Mouse (Mus musculus): ENCODE measurements at regions not wholly inside any gene's neighbourhood (a gene's known extent, or its start where the extent isn't known, plus 50 kb on each side); places are given as distances from the start of the nearest gene placed in this dataset.

- TF ChIP-seq MYOG (IDR thresholded peaks at IDR 0.05; ENCODE audit: control insufficient read depth, extremely low read depth, insufficient read length): no peak
- TF ChIP-seq MAX (IDR thresholded peaks at IDR 0.05): no peak
- H3K4me3 ChIP-seq (ENCODE audit: insufficient read depth, poor library complexity, severe bottlenecking): no peak overlapping the region
- no peaks in the 10 kb centered on the region for H3K79me2 ChIP-seq (ENCODE audit: control insufficient read depth, insufficient read depth)
Measured at GRCm38 (mm10) chr10:92349043-92349442, 373.2 kb downstream of the Nedd1 start.

GRCm38 (mm10) chr10:92347960-92348675 lies 374.1 kb downstream of the Nedd1 start:
- Histone ChIP-seq H3K4me3 (ENCODE audit: insufficient read depth, poor library complexity, severe bottlenecking) (no peak overlapping the region), H3K36me3 (ENCODE audit: control insufficient read depth, insufficient read depth) (no peaks in the 10 kb centered on the region), H3ac (ENCODE audit: control insufficient read depth, insufficient read length, low read depth) (no peak overlapping the region), H3K79me3 (ENCODE audit: low read depth) (no peaks in the 10 kb centered on the region), H3K27me3 (ENCODE audit: control insufficient read depth, insufficient read depth, insufficient read length) (no peaks in the 10 kb centered on the region), H3K79me2 (ENCODE audit: control insufficient read depth, insufficient read depth) (no peaks in the 10 kb centered on the region)
- TF ChIP-seq FOSL1 (IDR thresholded peaks at IDR 0.05; ENCODE audit: insufficient read depth, low read length, poor library complexity, severe bottlenecking) (no peak), CTCF (IDR thresholded peaks at IDR 0.05; ENCODE audit: control insufficient read depth, insufficient read depth, insufficient read length) (no peak), USF1 (IDR thresholded peaks at IDR 0.05; ENCODE audit: low read depth) (no peak), MAX (IDR thresholded peaks at IDR 0.05) (no peak), MYOD1 (IDR thresholded peaks at IDR 0.05; ENCODE audit: control insufficient read depth, insufficient read length, low read depth) (no peak), MYOG (IDR thresholded peaks at IDR 0.05; ENCODE audit: control insufficient read depth, extremely low read depth, insufficient read length) (no peak), CEBPB (IDR thresholded peaks at IDR 0.05; ENCODE audit: low read depth) (no peak)

More at GRCm38 (mm10) chr10:92349043-92349442, 373.2 kb downstream of the Nedd1 start:
- Histone ChIP-seq H3K27me3 (ENCODE audit: control insufficient read depth, insufficient read depth, insufficient read length) (no peaks in the 10 kb centered on the region), H3K36me3 (ENCODE audit: control insufficient read depth, insufficient read depth) (no peaks in the 10 kb centered on the region), H3K79me3 (ENCODE audit: low read depth) (no peaks in the 10 kb centered on the region), H3ac (ENCODE audit: control insufficient read depth, insufficient read length, low read depth) (no peak overlapping the region)

GRCm38 (mm10) chr10:92339671-92340070 lies 382.5 kb downstream of the Nedd1 start:
- Histone ChIP-seq H3K79me2 (ENCODE audit: control insufficient read depth, insufficient read depth) (no peaks in the 10 kb centered on the region), H3K79me3 (ENCODE audit: low read depth) (no peaks in the 10 kb centered on the region), H3K36me3 (ENCODE audit: control insufficient read depth, insufficient read depth) (no peaks in the 10 kb centered on the region), H3ac (ENCODE audit: control insufficient read depth, insufficient read length, low read depth) (no peak overlapping the region), H3K4me3 (ENCODE audit: insufficient read depth, poor library complexity, severe bottlenecking) (no peak overlapping the region), H3K27me3 (ENCODE audit: control insufficient read depth, insufficient read depth, insufficient read length) (no peaks in the 10 kb centered on the region)
- TF ChIP-seq USF1 (IDR thresholded peaks at IDR 0.05; ENCODE audit: low read depth): no peak
- no peak for TF ChIP-seq FOSL1 (IDR thresholded peaks at IDR 0.05; ENCODE audit: insufficient read depth, low read length, poor library complexity, severe bottlenecking)
- no peak for TF ChIP-seq MYOG (IDR thresholded peaks at IDR 0.05; ENCODE audit: control insufficient read depth, extremely low read depth, insufficient read length)
- no peak for TF ChIP-seq CTCF (IDR thresholded peaks at IDR 0.05; ENCODE audit: control insufficient read depth, insufficient read depth, insufficient read length)
- TF ChIP-seq CEBPB (IDR thresholded peaks at IDR 0.05; ENCODE audit: low read depth): no peak
- no peak for TF ChIP-seq MAX (IDR thresholded peaks at IDR 0.05)
- no peak for TF ChIP-seq MYOD1 (IDR thresholded peaks at IDR 0.05; ENCODE audit: control insufficient read depth, insufficient read length, low read depth)

GRCm38 (mm10) chr10:92336949-92337348 lies 385.3 kb downstream of the Nedd1 start:
- Histone ChIP-seq H3ac (ENCODE audit: control insufficient read depth, insufficient read length, low read depth) (no peak overlapping the region), H3K36me3 (ENCODE audit: control insufficient read depth, insufficient read depth) (no peaks in the 10 kb centered on the region)

GRCm38 (mm10) chr10:92336138-92336537 lies 386.1 kb downstream of the Nedd1 start:
- no peaks in the 10 kb centered on the region for H3K27me3 ChIP-seq (ENCODE audit: control insufficient read depth, insufficient read depth, insufficient read length)
- no peaks in the 10 kb centered on the region for H3K79me3 ChIP-seq (ENCODE audit: low read depth)
- no peaks in the 10 kb centered on the region for H3K79me2 ChIP-seq (ENCODE audit: control insufficient read depth, insufficient read depth)
- no peak overlapping the region for H3ac ChIP-seq (ENCODE audit: control insufficient read depth, insufficient read length, low read depth)
- H3K36me3 ChIP-seq (ENCODE audit: control insufficient read depth, insufficient read depth): no peaks in the 10 kb centered on the region
- no peak overlapping the region for H3K4me3 ChIP-seq (ENCODE audit: insufficient read depth, poor library complexity, severe bottlenecking)
- no peak for TF ChIP-seq FOSL1 (IDR thresholded peaks at IDR 0.05; ENCODE audit: insufficient read depth, low read length, poor library complexity, severe bottlenecking)

More at GRCm38 (mm10) chr10:92336949-92337348, 385.3 kb downstream of the Nedd1 start:
- no peak for TF ChIP-seq CTCF (IDR thresholded peaks at IDR 0.05; ENCODE audit: control insufficient read depth, insufficient read depth, insufficient read length)
- no peak for TF ChIP-seq CEBPB (IDR thresholded peaks at IDR 0.05; ENCODE audit: low read depth)
- TF ChIP-seq MYOG (IDR thresholded peaks at IDR 0.05; ENCODE audit: control insufficient read depth, extremely low read depth, insufficient read length): no peak
- no peak for TF ChIP-seq MYOD1 (IDR thresholded peaks at IDR 0.05; ENCODE audit: control insufficient read depth, insufficient read length, low read depth)
- no peak for TF ChIP-seq USF1 (IDR thresholded peaks at IDR 0.05; ENCODE audit: low read depth)
- no peak for TF ChIP-seq MAX (IDR thresholded peaks at IDR 0.05)
- TF ChIP-seq FOSL1 (IDR thresholded peaks at IDR 0.05; ENCODE audit: insufficient read depth, low read length, poor library complexity, severe bottlenecking): no peak
- Histone ChIP-seq H3K27me3 (ENCODE audit: control insufficient read depth, insufficient read depth, insufficient read length) (no peaks in the 10 kb centered on the region), H3K79me3 (ENCODE audit: low read depth) (no peaks in the 10 kb centered on the region), H3K4me3 (ENCODE audit: insufficient read depth, poor library complexity, severe bottlenecking) (no peak overlapping the region), H3K79me2 (ENCODE audit: control insufficient read depth, insufficient read depth) (no peaks in the 10 kb centered on the region)

- Histone ChIP-seq H3ac (ENCODE audit: control insufficient read depth, insufficient read length, low read depth) (no peak overlapping the region), H3K27me3 (ENCODE audit: control insufficient read depth, insufficient read depth, insufficient read length) (no peaks in the 10 kb centered on the region), H3K79me2 (ENCODE audit: control insufficient read depth, insufficient read depth) (no peaks in the 10 kb centered on the region), H3K4me3 (ENCODE audit: insufficient read depth, poor library complexity, severe bottlenecking) (no peak overlapping the region), H3K79me3 (ENCODE audit: low read depth) (no peaks in the 10 kb centered on the region), H3K36me3 (ENCODE audit: control insufficient read depth, insufficient read depth) (no peaks in the 10 kb centered on the region)
- TF ChIP-seq USF1 (IDR thresholded peaks at IDR 0.05; ENCODE audit: low read depth) (no peak), FOSL1 (IDR thresholded peaks at IDR 0.05; ENCODE audit: insufficient read depth, low read length, poor library complexity, severe bottlenecking) (no peak), MAX (IDR thresholded peaks at IDR 0.05) (no peak), CEBPB (IDR thresholded peaks at IDR 0.05; ENCODE audit: low read depth) (no peak)
Measured at GRCm38 (mm10) chr10:92335141-92335540, 387.1 kb downstream of the Nedd1 start.
